Mouse (Mus musculus): ENCODE measurements around the gene Iqsec1. TPM values are rescaled to one million over a fixed set of nuclear protein-coding genes. Genes with fewer than 3 reads are reported as not detected.
"Not testable (repeated sequence)": the region's sequence is repeated elsewhere in the genome, so short reads cannot be mapped to it uniquely, and the experiment has no call there.

Gene Iqsec1
- polyA plus RNA-seq, 1 experiment: 80.9 TPM

DNA sequence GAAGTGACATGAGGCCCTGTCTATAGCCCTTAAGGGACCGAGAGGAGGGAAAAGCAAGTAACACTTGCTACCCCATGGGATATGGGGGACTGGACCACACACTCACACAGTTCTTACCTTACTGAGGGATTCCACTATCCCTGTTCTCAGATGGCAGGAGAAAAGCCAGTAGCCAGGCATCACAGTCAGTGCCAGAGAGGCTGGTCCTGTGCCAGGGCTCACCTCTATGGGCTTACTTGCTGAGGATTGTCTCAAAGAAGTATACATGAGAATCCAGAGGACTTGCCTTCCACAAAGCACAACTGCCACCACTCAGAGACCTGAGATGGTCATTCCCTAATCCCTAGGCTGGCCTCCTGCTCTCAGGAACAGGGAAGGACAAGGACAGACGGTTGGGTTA lies 296.1 kb downstream of the Iqsec1 start:
- Histone ChIP-seq H3K4me1 (ENCODE audit: control insufficient read depth, insufficient read depth, insufficient read length, low read length) (peaks cover 28% of the 10 kb centered on the region), H3K4me3 (ENCODE audit: insufficient read depth, low read depth, low read length) (no peak overlapping the region), H3K27ac (replicated peaks; ENCODE audit: low read depth, low read length) (no peak overlapping the region)

DNA sequence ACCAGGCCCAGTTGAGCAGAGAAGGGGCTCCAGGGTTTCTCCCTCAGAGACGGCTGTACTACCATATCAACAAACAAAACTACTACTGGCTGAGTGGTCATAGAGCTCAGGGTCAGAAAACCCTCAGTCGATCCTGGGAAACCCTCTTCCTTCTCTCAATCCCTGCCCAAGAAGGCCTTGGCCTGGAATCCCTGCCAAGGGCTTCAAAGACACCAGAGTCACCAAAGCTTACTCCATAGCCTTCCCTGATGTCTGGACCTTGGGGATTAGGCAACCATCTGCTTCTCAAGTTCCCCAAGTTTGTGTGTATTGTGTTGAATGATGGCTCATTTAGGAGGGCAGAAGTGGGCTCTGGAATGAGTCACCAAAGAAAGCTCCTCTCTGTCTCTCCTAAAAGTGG lies 296.6 kb downstream of the Iqsec1 start:
- peaks cover 23% of the 10 kb centered on the region for H3K4me1 ChIP-seq (ENCODE audit: control insufficient read depth, insufficient read depth, insufficient read length, low read length)
- no peak overlapping the region for H3K4me3 ChIP-seq (ENCODE audit: insufficient read depth, low read depth, low read length)
- no peak overlapping the region for H3K27ac ChIP-seq (replicated peaks; ENCODE audit: low read depth, low read length)

DNA sequence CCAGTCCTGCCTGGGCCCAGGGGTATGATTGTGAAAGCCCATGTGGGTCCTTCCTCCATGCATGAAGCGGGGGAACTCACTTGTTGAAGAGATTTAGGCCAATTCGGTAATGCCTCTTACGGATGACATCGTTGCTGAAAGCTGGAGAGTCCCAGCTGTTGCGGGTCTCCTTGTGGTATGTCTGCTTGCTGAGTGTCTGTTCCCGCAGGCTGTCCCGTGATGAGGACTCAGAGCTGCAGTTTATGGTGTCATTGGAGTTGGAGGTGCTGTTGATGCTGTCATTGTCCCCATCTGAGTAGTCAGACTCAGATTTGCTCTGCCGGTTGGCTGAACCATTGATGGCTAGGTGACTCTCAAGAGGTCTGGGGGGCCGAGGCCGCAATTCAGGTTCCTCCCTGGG lies 299.0 kb downstream of the Iqsec1 start:
- peaks cover 21% of the 10 kb centered on the region for H3K4me1 ChIP-seq (ENCODE audit: control insufficient read depth, insufficient read depth, insufficient read length, low read length)
- no peak overlapping the region for H3K4me3 ChIP-seq (ENCODE audit: insufficient read depth, low read depth, low read length)
- peak overlapping the region; percentile 7; the same call in 1 of the 2 replicates for H3K27ac ChIP-seq (replicated peaks; ENCODE audit: low read depth, low read length)

DNA sequence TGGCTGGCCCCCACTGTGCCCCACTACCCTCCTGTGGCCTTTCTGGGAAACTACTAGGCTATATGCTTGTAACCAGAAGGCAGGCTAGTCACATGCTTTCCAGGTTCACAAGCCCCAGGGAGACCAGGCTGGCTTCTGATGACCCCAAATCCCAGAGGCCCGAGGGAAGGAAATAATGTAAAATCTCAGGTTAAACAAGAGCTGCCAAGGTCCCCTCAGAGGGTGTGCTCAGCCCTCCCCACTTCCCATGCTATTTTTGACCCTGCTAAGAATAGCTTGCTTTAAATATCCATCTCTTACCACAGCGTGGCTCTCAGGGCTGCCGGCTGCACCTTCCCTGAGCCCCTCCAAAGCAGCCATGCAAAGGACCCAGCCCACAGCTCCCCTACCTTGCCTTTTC lies 299.7 kb downstream of the Iqsec1 start:
- H3K27ac ChIP-seq (replicated peaks; ENCODE audit: low read depth, low read length): peak overlapping the region; percentile 19; the same call in 1 of the 2 replicates
- H3K4me1 ChIP-seq (ENCODE audit: control insufficient read depth, insufficient read depth, insufficient read length, low read length): peaks cover 27% of the 10 kb centered on the region
- no peak overlapping the region for H3K4me3 ChIP-seq (ENCODE audit: insufficient read depth, low read depth, low read length)

DNA sequence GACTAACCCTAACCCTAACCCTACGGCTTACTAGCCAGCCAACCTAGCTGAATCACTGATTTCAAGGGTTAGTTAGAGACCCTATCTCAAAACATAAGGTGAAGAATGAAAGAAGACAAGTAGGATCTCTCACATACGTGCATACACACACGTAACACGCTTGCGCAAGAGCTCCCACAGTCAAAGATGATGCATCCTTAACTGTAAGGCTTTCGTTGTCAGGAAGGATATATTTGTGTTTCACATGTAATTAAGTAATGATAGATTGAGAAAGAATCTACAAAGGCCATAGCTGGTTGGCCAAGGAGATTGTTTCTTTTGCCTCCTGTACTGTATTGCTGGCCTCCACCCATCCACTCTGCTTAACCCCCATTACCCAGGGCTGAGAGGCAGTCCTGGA lies 300.5 kb downstream of the Iqsec1 start:
- no peak overlapping the region for H3K4me3 ChIP-seq (ENCODE audit: insufficient read depth, low read depth, low read length)
- H3K4me1 ChIP-seq (ENCODE audit: control insufficient read depth, insufficient read depth, insufficient read length, low read length): peaks cover 35% of the 10 kb centered on the region
- no peak overlapping the region for H3K27ac ChIP-seq (replicated peaks; ENCODE audit: low read depth, low read length)

DNA sequence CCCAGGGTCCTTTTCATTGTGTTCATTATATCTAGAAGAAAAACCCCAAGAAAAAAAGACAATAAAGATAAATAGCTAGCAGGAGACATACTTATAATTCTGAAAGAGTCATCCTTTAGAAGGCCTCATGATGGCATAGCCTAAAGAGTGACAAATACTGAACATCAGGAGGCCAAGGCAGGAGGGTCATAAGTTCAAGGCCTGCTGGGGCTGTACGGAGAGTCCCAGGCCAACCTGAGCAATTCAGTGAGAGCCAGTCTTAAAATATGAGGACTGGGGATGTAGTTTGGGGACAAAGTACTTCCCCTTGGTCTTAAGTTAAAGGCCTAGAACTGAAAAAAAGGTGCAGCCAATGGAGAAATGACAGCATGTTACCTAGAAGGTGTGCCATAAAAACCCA lies 301.7 kb downstream of the Iqsec1 start:
- Histone ChIP-seq H3K4me3 (ENCODE audit: insufficient read depth, low read depth, low read length) (no peak overlapping the region), H3K4me1 (ENCODE audit: control insufficient read depth, insufficient read depth, insufficient read length, low read length) (peaks cover 37% of the 10 kb centered on the region), H3K27ac (replicated peaks; ENCODE audit: low read depth, low read length) (no peak overlapping the region)

DNA sequence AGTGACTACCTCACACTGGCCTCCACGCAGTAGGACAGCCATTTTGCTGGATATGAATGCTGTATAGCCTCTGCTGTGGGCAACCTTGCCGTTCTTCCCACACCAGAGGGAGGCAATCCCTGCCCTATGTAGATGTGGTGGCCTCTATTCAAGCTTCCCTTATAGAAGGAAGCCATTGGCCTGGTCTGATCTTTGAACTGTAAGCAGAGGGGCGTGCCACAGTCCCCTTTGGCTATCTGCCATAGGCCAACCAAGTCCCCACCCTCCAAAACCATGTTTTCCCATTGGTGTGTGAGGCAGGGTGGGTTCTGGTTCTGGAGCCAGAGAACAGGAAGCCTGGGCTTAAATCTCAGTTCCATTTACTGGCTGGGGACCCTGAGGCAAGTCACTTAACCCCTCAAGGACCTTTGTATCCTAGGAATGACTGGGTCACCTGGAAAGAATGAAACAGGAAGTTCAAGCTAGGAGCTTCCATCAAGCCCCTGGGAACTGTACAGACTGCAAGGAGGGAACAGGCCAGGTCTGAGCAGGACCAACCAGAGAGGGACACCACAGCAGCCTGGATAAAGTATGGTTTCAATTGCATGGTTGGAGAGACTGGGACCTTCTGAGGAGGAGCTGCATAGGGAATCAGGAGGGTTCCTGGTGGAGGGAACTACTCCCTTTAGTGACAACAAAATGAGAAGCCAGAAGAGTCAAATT lies 304.5 kb downstream of the Iqsec1 start:
- no peak overlapping the region for H3K27ac ChIP-seq (replicated peaks; ENCODE audit: low read depth, low read length)
- H3K4me1 ChIP-seq (ENCODE audit: control insufficient read depth, insufficient read depth, insufficient read length, low read length): peaks cover 48% of the 10 kb centered on the region
- H3K4me3 ChIP-seq (ENCODE audit: insufficient read depth, low read depth, low read length): no peak overlapping the region

DNA sequence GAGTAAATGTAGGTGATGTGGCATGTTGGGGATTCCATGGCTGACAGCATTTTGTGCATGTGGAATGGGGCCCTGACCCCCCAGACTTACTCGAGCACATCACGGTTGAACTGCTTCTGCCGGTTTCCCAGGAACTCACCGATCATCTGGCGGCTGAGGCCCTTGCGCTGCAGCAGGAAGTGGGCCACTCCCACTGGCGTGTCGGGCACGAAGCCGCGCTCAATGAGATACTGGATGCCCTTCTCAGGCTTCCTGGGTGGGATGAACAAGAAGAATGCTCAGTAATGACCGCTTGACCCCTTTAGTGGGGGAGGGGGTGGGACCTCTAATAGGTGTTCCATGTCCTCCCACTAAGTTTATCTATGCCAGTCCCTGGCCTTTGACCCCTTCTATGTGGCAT lies 308.1 kb downstream of the Iqsec1 start:
- Histone ChIP-seq H3K4me3 (ENCODE audit: insufficient read depth, low read depth, low read length) (no peak overlapping the region), H3K27ac (replicated peaks; ENCODE audit: low read depth, low read length) (peak overlapping the region; percentile 61), H3K4me1 (ENCODE audit: control insufficient read depth, insufficient read depth, insufficient read length, low read length) (peaks cover 45% of the 10 kb centered on the region)

DNA sequence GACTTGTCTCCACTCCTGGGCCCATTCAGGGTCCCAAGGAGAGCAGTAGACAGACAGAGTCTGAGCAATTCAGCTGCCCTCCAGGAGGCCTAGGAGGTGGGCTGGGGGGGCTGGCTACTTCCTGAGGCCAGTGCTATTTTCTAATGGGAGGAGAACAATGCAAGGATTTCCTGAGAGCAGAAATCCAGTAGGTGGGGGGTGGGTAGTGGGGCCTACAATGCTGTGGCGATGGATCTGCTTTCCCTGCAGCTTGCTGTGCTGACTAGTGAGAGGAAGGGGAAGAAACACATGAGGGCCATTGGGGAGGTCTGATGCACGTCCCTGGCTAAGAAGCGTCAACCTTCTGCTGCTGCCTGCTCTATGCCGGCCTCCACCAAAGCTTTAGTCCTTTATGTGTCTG lies 309.7 kb downstream of the Iqsec1 start:
- Histone ChIP-seq H3K27ac (replicated peaks; ENCODE audit: low read depth, low read length) (peak overlapping the region; percentile 91), H3K4me3 (ENCODE audit: insufficient read depth, low read depth, low read length) (no peak overlapping the region), H3K4me1 (ENCODE audit: control insufficient read depth, insufficient read depth, insufficient read length, low read length) (peaks cover 29% of the 10 kb centered on the region)

DNA sequence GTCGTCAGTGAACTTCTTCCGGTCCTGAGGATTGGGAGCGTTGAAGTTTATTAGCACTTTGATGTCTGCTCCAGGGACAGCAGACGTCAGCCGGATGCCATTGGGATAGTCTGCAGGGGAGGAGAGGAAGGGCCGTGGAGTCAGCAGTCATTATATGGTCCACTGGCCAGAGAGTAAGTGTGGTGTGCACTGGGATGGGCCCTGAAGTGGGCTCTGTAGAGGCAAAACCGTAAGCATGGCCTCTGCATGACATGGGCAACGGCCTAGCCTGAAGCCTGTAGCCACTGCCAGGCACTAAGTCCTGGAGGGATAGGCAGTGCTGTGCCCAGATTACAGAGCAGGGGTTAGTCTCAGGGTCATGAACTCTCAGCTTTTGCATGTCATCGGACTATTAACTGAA lies 319.8 kb downstream of the Iqsec1 start:
- H3K27ac ChIP-seq (replicated peaks; ENCODE audit: low read depth, low read length): no peak overlapping the region
- H3K4me3 ChIP-seq (ENCODE audit: insufficient read depth, low read depth, low read length): no peak overlapping the region
- H3K4me1 ChIP-seq (ENCODE audit: control insufficient read depth, insufficient read depth, insufficient read length, low read length): peaks cover 4% of the 10 kb centered on the region; the same call in 1 of the 2 replicates

DNA sequence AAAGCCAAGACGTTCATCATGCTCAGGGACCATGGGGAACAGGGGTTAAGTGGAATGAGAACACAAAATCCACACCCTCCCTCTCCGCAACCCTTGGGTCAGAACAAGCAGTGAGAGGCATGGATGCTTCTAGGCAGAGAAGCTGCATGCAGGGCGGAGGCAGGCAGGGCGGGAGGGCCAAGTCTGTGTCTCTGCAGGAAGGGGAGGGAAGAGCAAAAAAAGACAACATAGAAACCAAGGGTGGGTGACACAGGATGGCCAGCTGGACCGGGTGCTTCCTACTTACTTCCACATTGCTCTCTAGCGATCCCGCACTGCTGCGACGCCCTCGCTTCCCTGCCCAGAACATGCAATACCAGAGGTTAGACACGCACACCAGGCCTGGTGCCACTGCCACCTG lies 324.7 kb downstream of the Iqsec1 start:
- Histone ChIP-seq H3K27ac (replicated peaks; ENCODE audit: low read depth, low read length) (peak overlapping the region; percentile 5; the same call in 1 of the 2 replicates), H3K4me3 (ENCODE audit: insufficient read depth, low read depth, low read length) (no peak overlapping the region), H3K4me1 (ENCODE audit: control insufficient read depth, insufficient read depth, insufficient read length, low read length) (peaks cover 11% of the 10 kb centered on the region)

DNA sequence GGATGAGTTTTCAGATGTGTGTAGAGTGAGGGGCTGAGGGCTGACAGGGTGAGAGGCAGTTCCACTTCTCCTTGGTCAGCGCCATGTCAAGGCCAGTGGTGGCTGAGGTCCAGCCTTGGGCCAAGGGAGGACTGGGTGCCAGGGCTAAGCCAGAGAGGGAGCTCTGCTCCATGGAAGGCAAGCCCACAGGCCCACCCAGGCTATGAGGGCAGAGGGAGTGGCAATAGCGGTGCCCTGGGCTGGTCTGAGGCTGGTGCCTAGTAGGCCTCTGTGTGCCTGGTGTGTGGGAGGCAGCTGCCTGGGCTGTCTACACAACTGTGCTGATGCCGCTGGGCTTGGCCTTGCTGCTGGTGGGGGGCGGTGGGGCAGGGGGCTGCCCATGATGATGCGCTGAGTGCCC lies 326.3 kb downstream of the Iqsec1 start:
- no peak overlapping the region for H3K27ac ChIP-seq (replicated peaks; ENCODE audit: low read depth, low read length)
- H3K4me1 ChIP-seq (ENCODE audit: control insufficient read depth, insufficient read depth, insufficient read length, low read length): peaks cover 11% of the 10 kb centered on the region
- H3K4me3 ChIP-seq (ENCODE audit: insufficient read depth, low read depth, low read length): no peak overlapping the region

DNA sequence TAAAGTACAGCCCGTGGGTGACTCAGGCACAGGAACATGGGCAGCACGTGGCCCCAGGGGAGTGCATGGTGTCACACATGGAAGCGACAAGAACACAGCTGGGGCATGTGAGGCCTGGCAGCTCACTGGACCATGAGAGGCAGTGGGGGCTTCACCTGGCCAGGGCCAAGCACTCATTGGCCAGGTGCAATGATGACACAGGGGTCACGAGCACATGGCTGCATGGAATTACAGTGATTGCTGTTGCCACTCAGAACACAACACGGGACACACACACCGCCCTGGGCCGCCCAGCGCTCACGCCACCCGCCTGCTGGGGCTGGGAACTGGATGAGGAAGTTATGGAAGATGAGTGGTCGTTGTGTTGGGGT lies 327.5 kb downstream of the Iqsec1 start:
- H3K4me3 ChIP-seq (ENCODE audit: insufficient read depth, low read depth, low read length): no peak overlapping the region
- peaks cover 11% of the 10 kb centered on the region for H3K4me1 ChIP-seq (ENCODE audit: control insufficient read depth, insufficient read depth, insufficient read length, low read length)
- H3K27ac ChIP-seq (replicated peaks; ENCODE audit: low read depth, low read length): no peak overlapping the region

DNA sequence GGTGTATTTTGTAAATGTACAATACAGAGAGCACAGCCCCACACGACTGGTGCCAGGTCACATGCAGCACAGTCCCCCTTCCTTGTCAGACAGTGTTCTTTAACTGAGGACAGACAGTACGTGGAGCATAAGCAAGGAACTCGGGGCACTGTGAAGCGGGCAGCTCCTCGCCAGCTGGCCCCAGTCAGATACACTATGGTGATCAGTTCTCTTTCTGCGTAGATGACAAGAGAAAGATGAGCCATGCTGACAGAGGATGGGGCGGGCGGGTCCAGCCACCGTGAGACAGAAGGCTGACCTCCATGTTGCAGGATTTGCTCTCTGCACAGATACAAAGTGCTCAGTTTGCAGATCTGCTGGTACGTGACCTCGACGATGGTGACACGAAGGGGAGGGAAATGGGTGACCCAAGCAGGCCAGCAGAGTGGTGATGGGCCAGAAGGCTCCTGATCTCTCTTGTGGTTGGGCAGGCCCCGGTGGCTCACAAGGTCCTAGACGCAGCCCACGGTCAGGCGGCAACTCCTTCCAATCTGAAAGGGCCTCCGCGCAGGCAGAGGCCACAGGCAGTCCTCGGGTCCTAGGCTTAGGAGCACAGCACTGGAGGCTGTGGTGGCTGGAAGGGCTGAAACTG lies 328.0 kb downstream of the Iqsec1 start:
- Histone ChIP-seq H3K4me1 (ENCODE audit: control insufficient read depth, insufficient read depth, insufficient read length, low read length) (peaks cover 11% of the 10 kb centered on the region), H3K27ac (replicated peaks; ENCODE audit: low read depth, low read length) (no peak overlapping the region), H3K4me3 (ENCODE audit: insufficient read depth, low read depth, low read length) (no peak overlapping the region)

DNA sequence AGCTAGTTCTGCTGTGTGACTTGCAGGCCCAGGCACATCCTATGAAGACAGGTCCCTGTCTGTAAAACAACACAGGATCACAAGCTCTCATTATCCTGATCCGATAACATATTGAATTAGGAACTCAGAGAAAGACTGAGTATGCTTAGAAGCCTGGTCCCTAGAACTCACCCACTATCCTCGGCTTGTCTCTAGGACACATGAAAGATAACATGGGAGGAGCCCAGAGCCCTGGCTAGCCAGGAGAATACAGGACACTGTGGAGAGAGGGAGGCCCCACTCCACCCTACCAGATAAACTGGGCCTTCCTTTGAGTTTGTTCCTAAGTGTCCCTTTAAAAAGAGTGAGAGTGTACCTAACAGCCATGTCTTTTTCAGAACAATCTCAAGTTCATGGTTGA lies 328.6 kb downstream of the Iqsec1 start:
- H3K27ac ChIP-seq (replicated peaks; ENCODE audit: low read depth, low read length): no peak overlapping the region
- H3K4me3 ChIP-seq (ENCODE audit: insufficient read depth, low read depth, low read length): no peak overlapping the region
- H3K4me1 ChIP-seq (ENCODE audit: control insufficient read depth, insufficient read depth, insufficient read length, low read length): peaks cover 11% of the 10 kb centered on the region

DNA sequence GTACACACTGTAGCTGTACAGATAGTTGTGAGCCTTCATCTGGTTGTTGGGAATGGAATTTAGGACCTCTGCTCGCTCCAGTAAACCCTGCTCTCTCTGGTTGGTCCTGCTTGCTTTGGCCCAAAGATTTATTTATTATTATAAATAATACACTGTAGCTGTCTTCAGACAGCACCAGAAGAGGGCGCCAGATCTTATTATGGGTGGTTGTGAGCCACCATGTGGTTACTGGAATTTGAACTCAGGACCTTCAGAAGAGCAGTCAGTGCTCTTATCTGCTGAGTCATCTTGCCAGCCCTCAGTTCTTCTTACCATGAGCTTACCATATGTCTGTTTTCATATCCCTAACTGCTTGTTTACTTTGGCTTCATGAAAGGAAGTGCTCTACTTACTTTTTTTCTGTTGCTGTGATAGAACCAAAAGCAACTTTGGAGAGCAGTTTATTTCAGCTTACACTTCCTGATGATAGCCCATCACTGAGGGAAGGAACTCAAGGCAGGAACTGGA lies 332.1 kb downstream of the Iqsec1 start:
- not testable (repeated sequence) for H3K4me3 ChIP-seq (ENCODE audit: insufficient read depth, low read depth, low read length); H3K27ac ChIP-seq (replicated peaks; ENCODE audit: low read depth, low read length); H3K4me1 ChIP-seq (ENCODE audit: control insufficient read depth, insufficient read depth, insufficient read length, low read length)

Measured in brown adipose tissue, adult 24 weeks (tissue).